Mouse (Mus musculus) brain, adult 10 weeks (tissue): Measurements from ENCODE around the gene Fam168a. TPM values are rescaled to one million over a fixed set of nuclear protein-coding genes. Genes with fewer than 3 reads are reported as not detected.

Experiments used
- polyA plus RNA-seq: library from polyadenylated mRNA; stranded (reverse); fragments of 350-450 nt; fragmentation: Illumina TruSeq; extraction: RNeasy Lipid Tissue Mini Kit (QIAGEN cat#74804); gene quantifications from one replicate; pipeline ENCODE4 v1.2.3, GENCODE M21; 2015; ENCODE audit warnings: low read depth, low replicate concordance

Fam168a gene
- polyA plus RNA-seq, result 121 TPM

GRCm38 (mm10) chr7:100706143-100706841 lies at the start of gene Fam168a:
Gene Fam168a, plus strand, starts transcription at chr7:100706635.

GRCm38 (mm10) chr7:100662231-100662630 lies 44.2 kb upstream of the Fam168a start, which contains the start of gene Plekhb1:
Gene Plekhb1, minus strand, starts transcription at chr7:100662414.

GRCm38 (mm10) chr7:100862828-100863638 lies 156.6 kb downstream of the Fam168a start, which contains the start of gene Relt:
Gene Relt, minus strand, starts transcription at chr7:100863446.

Other genes with a start within 250 kb of the Fam168a start
- 4.0 TPM for gene Ucp3, start 233.6 kb upstream of the Fam168a start, polyA plus RNA-seq
- gene Ucp2, start 213.3 kb upstream of the Fam168a start, polyA plus RNA-seq, result 30.0 TPM
- gene Dnajb13, start 191.7 kb upstream of the Fam168a start, polyA plus RNA-seq, result 0.82 TPM
- 14.2 TPM for gene Coa4, start 169.6 kb upstream of the Fam168a start, polyA plus RNA-seq
- gene Rab6a, start 99.2 kb upstream of the Fam168a start, polyA plus RNA-seq, result 497 TPM
- 129 TPM for gene Mrpl48, start 98.3 kb upstream of the Fam168a start, polyA plus RNA-seq
- gene Plekhb1, start 44.2 kb upstream of the Fam168a start, polyA plus RNA-seq, result 559 TPM
- 23.3 TPM for gene Relt, start 156.8 kb downstream of the Fam168a start, polyA plus RNA-seq
- gene Arhgef17, start 225.5 kb downstream of the Fam168a start, polyA plus RNA-seq, result 89.1 TPM